Mouse (Mus musculus) MEL (cell line): ENCODE measurements around the gene Klhdc8b. TPM values are rescaled to one million over a fixed set of nuclear protein-coding genes. Genes with fewer than 3 reads are reported as not detected.

ENCODE experiments used
- DNase-seq: peaks from one replicate; pipeline ENCODE4 v3.0.0; 2011; ENCODE audit warnings: low read depth, low spot score
- H3K27ac ChIP-seq: 2 replicates; pipeline ENCODE4 v1.5.1; 2012; ENCODE audit warnings: low read depth, mild to moderate bottlenecking, control low read depth, low read length, moderate library complexity; ENCODE audit not compliant: control insufficient read depth
- H3K27me3 ChIP-seq, 2 experiments: fragments of 150-350 bp in 1 of 2; sonication (generic) in 1 of 2; 2 replicates each; pipeline ENCODE4 v1.6.1; 2012; ENCODE audit warnings: low read length in 2 of 2, mild to moderate bottlenecking in 2 of 2, improper control_type of control experiment in 1 of 2, moderate library complexity in 1 of 2; ENCODE audit not compliant: insufficient read depth in 2 of 2, control insufficient read depth in 1 of 2
- H3K36me3 ChIP-seq, 2 experiments: 2 replicates each; pipeline ENCODE4 v1.6.1; 2012 to 2014; ENCODE audit warnings: low read length in 2 of 2, improper control_type of control experiment in 1 of 2, inconsistent platforms in 1 of 2, mild to moderate bottlenecking in 1 of 2; ENCODE audit not compliant: insufficient read depth in 2 of 2, control insufficient read depth in 1 of 2
- H3K4me1 ChIP-seq, 2 experiments: fragments of 150-350 bp in 1 of 2; sonication (generic) in 1 of 2; 2 replicates each; pipeline ENCODE4 v1.6.1; 2012; ENCODE audit warnings: low read length in 2 of 2, improper control_type of control experiment in 1 of 2, mild to moderate bottlenecking in 1 of 2; ENCODE audit not compliant: insufficient read depth in 2 of 2, control insufficient read depth in 1 of 2
- H3K4me3 ChIP-seq, 2 experiments: fragments of 150-350 bp in 1 of 2; sonication (generic) in 1 of 2; 2 replicates each; pipeline ENCODE4 v1.5.1; 2012; ENCODE audit warnings: low read depth in 2 of 2, low read length in 2 of 2, mild to moderate bottlenecking in 2 of 2, moderate library complexity in 2 of 2, control low read depth in 1 of 2, improper control_type of control experiment in 1 of 2; ENCODE audit not compliant: control insufficient read depth in 1 of 2, insufficient read depth in 1 of 2
- H3K79me2 ChIP-seq: 2 replicates; pipeline ENCODE4 v1.6.1; 2012; ENCODE audit warnings: mild to moderate bottlenecking, low read length, moderate library complexity; ENCODE audit not compliant: control insufficient read depth, poor library complexity, insufficient read depth
- H3K9ac ChIP-seq: 2 replicates; pipeline ENCODE4 v1.6.1; 2012; ENCODE audit warnings: low read depth, mild to moderate bottlenecking, control low read depth, low read length, moderate library complexity; ENCODE audit not compliant: control insufficient read depth, poor library complexity, severe bottlenecking
- H3K9me3 ChIP-seq: fragments of 150-350 bp; sonication (generic); replicated peaks from 2 replicates; pipeline ENCODE4 v1.6.1; 2012; ENCODE audit warnings: mild to moderate bottlenecking, low read length, improper control_type of control experiment, moderate library complexity; ENCODE audit not compliant: insufficient read depth
- BHLHE40 ChIP-seq: IDR thresholded peaks from 2 replicates; pipeline ENCODE4 v1.6.1; 2012; ENCODE audit warnings: low read depth, mild to moderate bottlenecking, inconsistent platforms, low read length, improper control_type of control experiment, borderline replicate concordance
- CHD1 ChIP-seq: IDR thresholded peaks from 2 replicates; pipeline ENCODE4 v1.6.1; 2012; ENCODE audit warnings: low read depth, mild to moderate bottlenecking, inconsistent platforms, low read length, improper control_type of control experiment
- CHD2 ChIP-seq: IDR thresholded peaks from 2 replicates; pipeline ENCODE4 v1.6.1; 2011; ENCODE audit warnings: low read length, improper control_type of control experiment
- E2F4 ChIP-seq: IDR thresholded peaks from 2 replicates; pipeline ENCODE4 v1.6.1; 2011; ENCODE audit warnings: low read depth, low read length, improper control_type of control experiment, borderline replicate concordance
- GABPA ChIP-seq: IDR thresholded peaks from 2 replicates; pipeline ENCODE4 v1.6.1; 2012; ENCODE audit warnings: low read depth, mild to moderate bottlenecking, inconsistent platforms, low read length, improper control_type of control experiment, moderate library complexity
- HCFC1 ChIP-seq: IDR thresholded peaks from 2 replicates; pipeline ENCODE4 v1.6.1; 2012; ENCODE audit warnings: low read depth, mild to moderate bottlenecking, inconsistent platforms, low read length, improper control_type of control experiment, moderate library complexity
- MAX ChIP-seq: IDR thresholded peaks from 2 replicates; pipeline ENCODE4 v1.6.1; 2011; ENCODE audit warnings: low read length, improper control_type of control experiment
- MYC ChIP-seq: IDR thresholded peaks from 2 replicates; pipeline ENCODE4 v1.6.1; 2011; ENCODE audit warnings: low read depth, mild to moderate bottlenecking, low read length, improper control_type of control experiment, moderate library complexity
- NRF1 ChIP-seq: IDR thresholded peaks from 2 replicates; pipeline ENCODE4 v1.6.1; 2014; ENCODE audit warnings: low read depth, mild to moderate bottlenecking, inconsistent platforms, low read length, improper control_type of control experiment, moderate library complexity; ENCODE audit not compliant: poor library complexity, insufficient read depth, severe bottlenecking
- POLR2A ChIP-seq, 2 experiments: IDR thresholded peaks; 2 replicates each; pipeline ENCODE4 v1.6.1; 2011 to 2012; ENCODE audit warnings: low read length in 2 of 2, mild to moderate bottlenecking in 2 of 2, control low read depth in 1 of 2, improper control_type of control experiment in 1 of 2, low read depth in 1 of 2, moderate library complexity in 1 of 2; ENCODE audit not compliant: control insufficient read depth in 1 of 2, insufficient read depth in 1 of 2, poor library complexity in 1 of 2
- POLR2AphosphoS2 ChIP-seq: IDR thresholded peaks from 2 replicates; pipeline ENCODE4 v1.6.1; 2011; ENCODE audit warnings: low read length, improper control_type of control experiment
- POLR2AphosphoS5 ChIP-seq: IDR thresholded peaks from 2 replicates; pipeline ENCODE4 v1.6.1; 2012; ENCODE audit warnings: low read depth, borderline replicate concordance, mild to moderate bottlenecking, inconsistent platforms, low read length, moderate library complexity, mixed read lengths
- TAL1 ChIP-seq: IDR thresholded peaks from 2 replicates; pipeline ENCODE4 v1.6.1; 2012; ENCODE audit warnings: mild to moderate bottlenecking, inconsistent platforms, low read length, moderate library complexity, mixed read lengths
- TBP ChIP-seq: IDR thresholded peaks from 2 replicates; pipeline ENCODE4 v1.8.0; 2011; ENCODE audit warnings: low read depth, low read length, improper control_type of control experiment
- UBTF ChIP-seq: IDR thresholded peaks from 2 replicates; pipeline ENCODE4 v1.6.1; 2012; ENCODE audit warnings: low read depth, mild to moderate bottlenecking, inconsistent platforms, low read length, improper control_type of control experiment, moderate library complexity, borderline replicate concordance; ENCODE audit not compliant: insufficient read depth
- USF2 ChIP-seq, 2 experiments: IDR thresholded peaks; 2 replicates each; pipeline ENCODE4 v1.6.1; 2011 to 2012; ENCODE audit warnings: improper control_type of control experiment in 2 of 2, low read length in 2 of 2, borderline replicate concordance in 1 of 2, inconsistent platforms in 1 of 2, low read depth in 1 of 2, mild to moderate bottlenecking in 1 of 2; ENCODE audit not compliant: insufficient read depth in 1 of 2
- ZKSCAN1 ChIP-seq: IDR thresholded peaks from 2 replicates; pipeline ENCODE4 v1.6.1; 2012; ENCODE audit warnings: low read depth, mild to moderate bottlenecking, inconsistent platforms, low read length, improper control_type of control experiment, moderate library complexity
- ZNF384 ChIP-seq: IDR thresholded peaks from 2 replicates; pipeline ENCODE4 v1.6.1; 2012; ENCODE audit warnings: low read depth, mild to moderate bottlenecking, inconsistent platforms, low read length, improper control_type of control experiment
- polyA plus RNA-seq, 2 experiments: library from polyadenylated mRNA; stranded (reverse) in 1 of 2; unstranded in 1 of 2; fragments of >175 nt in 1 of 2; fragments of >200 nt in 1 of 2; gene quantifications; 2 replicates each; pipeline versions ENCODE4 v1.2.1 to v1.2.4; 2012; ENCODE audit warnings: low replicate concordance in 2 of 2, low read depth in 1 of 2; ENCODE audit not compliant: insufficient read length in 2 of 2, insufficient read depth in 1 of 2, missing spikeins in 1 of 2
- total RNA-seq: library from RNA; depleted of rRNA; stranded (reverse); fragments of 300-350 nt; gene quantifications from 2 replicates; pipeline ENCODE4 v1.2.3, GENCODE M21; 2012

Gene Klhdc8b
- total and polyA plus RNA-seq, 3 experiments, result 57.3 to 77.2 (median 71.9) TPM

DNA sequence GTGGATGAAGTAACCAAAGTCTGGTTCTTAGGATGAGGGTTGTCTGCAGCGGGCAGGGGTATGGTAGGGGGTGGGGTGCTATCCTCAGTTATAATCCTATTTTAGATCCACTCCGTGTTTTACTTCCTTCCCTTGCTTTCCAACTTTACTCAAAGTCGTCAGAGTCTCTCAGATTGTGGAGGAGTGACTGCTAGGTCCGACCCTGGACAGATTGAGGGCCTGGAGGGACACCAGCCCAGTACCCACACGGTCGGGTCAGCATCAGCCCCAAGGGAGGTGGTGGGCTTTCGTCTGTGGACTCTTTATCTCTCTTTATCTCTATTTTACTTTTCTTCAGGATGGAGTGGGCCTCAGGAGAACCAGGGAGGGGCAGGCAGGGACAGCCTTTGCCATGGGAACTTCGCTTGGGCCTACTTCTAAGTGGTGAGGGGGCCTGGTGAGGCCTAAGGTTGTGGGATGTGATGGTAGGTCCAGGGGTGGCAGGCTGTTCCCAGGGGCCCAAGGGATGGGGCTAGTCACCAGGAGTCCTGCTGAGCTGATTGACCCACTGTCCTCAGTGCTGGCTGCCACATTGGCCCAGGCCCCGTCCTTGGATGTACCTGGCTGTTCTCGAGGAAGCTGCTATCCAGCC is 18.5 kb upstream of the Klhdc8b start, which contains the start of gene Lamb2:
Gene Lamb2, plus strand, starts transcription at position 16 of the 631 bp plus-strand sequence.
- Histone ChIP-seq H3K36me3 (no peaks in the 10 kb centered on the region; a peak in 1 of 4 replicates), H3K27ac (no peak within 1 kb of the TSS), H3K9ac (peak within 1 kb of the TSS; percentile 45)
- TF ChIP-seq TBP (peak; percentile 83), ZNF384 (no peak)
- TF ChIP-seq, all 39 proteins: peak for 1
- Histone ChIP-seq H3K9me3 (no peaks in the 10 kb centered on the region), H3K4me1 (peaks cover 0 to 2% of the 10 kb centered on the region in 2 experiments; a peak in 2 of 4 replicates), H3K79me2 (no peaks in the 10 kb centered on the region), H3K4me3 (peak within 1 kb of the TSS in 1 of 2 experiments; percentile 54; a peak in 2 of 4 replicates), H3K27me3 (no peaks in the 10 kb centered on the region)
- peak; percentile 47 for DNase-seq

DNA sequence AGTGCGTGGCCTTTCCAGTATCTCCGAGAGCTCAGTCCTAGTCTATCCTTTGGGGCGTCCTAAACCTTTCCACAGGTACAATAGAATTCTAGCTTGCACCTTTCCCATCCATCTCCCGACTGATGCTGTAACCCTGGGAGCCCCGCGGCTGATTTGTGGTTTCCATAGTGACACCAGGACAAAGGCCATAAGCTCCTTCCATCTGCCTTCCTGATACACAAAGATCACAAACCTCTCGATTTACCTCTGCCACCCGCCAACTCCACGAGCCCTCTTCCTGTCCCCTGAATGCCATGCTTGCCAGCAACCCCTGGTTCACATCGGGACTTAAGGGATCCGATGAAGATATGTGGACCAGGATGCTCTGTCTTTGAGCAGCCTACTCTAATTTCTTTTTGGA is 17.9 kb upstream of the Klhdc8b start:
- no peaks in the 10 kb centered on the region for H3K79me2 ChIP-seq
- TF ChIP-seq CHD1 (no peak), POLR2AphosphoS5 (no peak), NRF1 (no peak), ZKSCAN1 (no peak), GABPA (no peak), USF2 (IDR thresholded peaks at IDR 0.05; ENCODE audit: borderline replicate concordance in 1 of 2, insufficient read depth in 1 of 2, low read depth in 1 of 2, low read length in 2 of 2) (no peak), MAX (no peak), BHLHE40 (no peak), TAL1 (no peak), HCFC1 (no peak), POLR2A (IDR thresholded peaks at IDR 0.05; ENCODE audit: control insufficient read depth in 1 of 2, insufficient read depth in 1 of 2, low read depth in 1 of 2, low read length in 2 of 2, poor library complexity in 1 of 2) (no peak), UBTF (no peak), POLR2AphosphoS2 (no peak), MYC (no peak), E2F4 (no peak), CHD2 (no peak)
- TF ChIP-seq, all 39 proteins: peak for 0
- Histone ChIP-seq H3K9me3 (no peaks in the 10 kb centered on the region), H3K4me3 (no peak overlapping the region), H3K9ac (no peak overlapping the region; the same call in 1 of the 2 replicates), H3K27ac (no peak overlapping the region), H3K27me3 (no peaks in the 10 kb centered on the region), H3K4me1 (peaks cover 0 to 2% of the 10 kb centered on the region in 2 experiments; a peak in 1 of 4 replicates), H3K36me3 (no peaks in the 10 kb centered on the region; a peak in 1 of 4 replicates)
- no peak for DNase-seq
